In genomic region chr3:20590143-20590542, GRCm38 (mm10) we compare ENCODE assay signal across 9 mouse cellular contexts.
DNase-seq lines count a peak whose midpoint lies in the region; ATAC-seq lines count a peak whose summit lies in the region.
"Had no signal": no experiment of that assay in that cellular context is flagged by ENCODE, and none has a peak within 500 bp of the region (broad histone marks: within the 10 kb centered on the region; RNA-seq: fewer than 3 reads in every experiment).

No protein-coding gene starts in this region.

- ATAC-seq in hindbrain, embryonic 13.5 days (ENCODE audit: low FRiP score), result no peak
- 0 out of 2 replicates have a peak, but pooled peaks have one; percentile 49 for ATAC-seq in forebrain, embryonic 16.5 days

- no peak overlapping the region for H3K4me2 ChIP-seq in hindbrain, embryonic 13.5 days
- H3K4me2 ChIP-seq in forebrain, embryonic 16.5 days (ENCODE audit: low read length), result no peak overlapping the region
- H3K4me2 ChIP-seq: limb, embryonic 12.5 days had no signal

- no peaks in the 10 kb centered on the region for H3K4me1 ChIP-seq in hindbrain, embryonic 10.5 days (replicated peaks)
- no peaks in the 10 kb centered on the region for H3K4me1 ChIP-seq in hindbrain, embryonic 13.5 days (replicated peaks)
- H3K4me1 ChIP-seq in forebrain, embryonic 16.5 days (replicated peaks; ENCODE audit: control insufficient read depth, insufficient read depth, low read length), result no peaks in the 10 kb centered on the region
- H3K4me1 ChIP-seq: limb, embryonic 12.5 days had no signal

- H3K27ac ChIP-seq in hindbrain, embryonic 10.5 days, result no peak overlapping the region
- no peak overlapping the region for H3K27ac ChIP-seq in hindbrain, embryonic 13.5 days
- no peak overlapping the region for H3K27ac ChIP-seq in forebrain, embryonic 16.5 days (ENCODE audit: low read length)
- H3K27ac ChIP-seq: limb, embryonic 12.5 days had no signal

- H3K27me3 ChIP-seq in hindbrain, embryonic 10.5 days (ENCODE audit: insufficient read depth, poor library complexity, severe bottlenecking), result no peaks in the 10 kb centered on the region
- no peaks in the 10 kb centered on the region for H3K27me3 ChIP-seq in hindbrain, embryonic 13.5 days
- no peaks in the 10 kb centered on the region for H3K27me3 ChIP-seq in forebrain, embryonic 16.5 days (replicated peaks; ENCODE audit: control insufficient read depth, insufficient read depth, low read length)
- H3K27me3 ChIP-seq: limb, embryonic 12.5 days had no signal

- WGBS in hindbrain, embryonic 10.5 days, result 56% methylated on average over 2 of the region's 2 CpGs
- 46% methylated on average over 2 of the region's 2 CpGs for WGBS in hindbrain, embryonic 13.5 days
- whole genome bisulfite sequencing in forebrain, embryonic 16.5 days, result 42% methylated on average over 2 of the region's 2 CpGs

- peak; percentile 4 for DNase-seq in hindbrain, embryonic 10.5 days (ENCODE audit: low spot score)
- peak; percentile 3 to 7 for DNase-seq in B cell, adult 2 months
- DNase-seq in ZHBTc4 (ENCODE audit: low read depth, low spot score), result peak; percentile 30
- DNase-seq in layer of hippocampus, adult 9-11 months, result peak; percentile 7
- DNase-seq in retina, postnatal 7 days (ENCODE audit: low read depth, low spot score), result peak; percentile 31
- DNase-seq in T-cell, adult 2 months (ENCODE audit: low spot score), result no peak

- no peaks in the 10 kb centered on the region for H3K36me3 ChIP-seq in hindbrain, embryonic 10.5 days
- H3K36me3 ChIP-seq in hindbrain, embryonic 13.5 days, result no peaks in the 10 kb centered on the region
- no peaks in the 10 kb centered on the region for H3K36me3 ChIP-seq in forebrain, embryonic 16.5 days (ENCODE audit: control insufficient read depth, insufficient read depth)
- H3K36me3 ChIP-seq: limb, embryonic 12.5 days had no signal

- H3K4me3 ChIP-seq in hindbrain, embryonic 10.5 days, result no peak overlapping the region
- no peak overlapping the region for H3K4me3 ChIP-seq in hindbrain, embryonic 13.5 days
- H3K4me3 ChIP-seq in forebrain, embryonic 16.5 days (replicated peaks; ENCODE audit: low read length), result no peak overlapping the region
- H3K4me3 ChIP-seq: limb, embryonic 12.5 days had no signal

- H3K9ac ChIP-seq in hindbrain, embryonic 13.5 days, result no peak overlapping the region
- no peak overlapping the region for H3K9ac ChIP-seq in forebrain, embryonic 16.5 days (replicated peaks; ENCODE audit: low read depth, low read length)
- H3K9ac ChIP-seq: limb, embryonic 12.5 days had no signal

- no peaks in the 10 kb centered on the region for H3K9me3 ChIP-seq in hindbrain, embryonic 10.5 days
- H3K9me3 ChIP-seq in hindbrain, embryonic 13.5 days, result no peaks in the 10 kb centered on the region
- H3K9me3 ChIP-seq in forebrain, embryonic 16.5 days (ENCODE audit: control insufficient read depth, low read length), result no peaks in the 10 kb centered on the region
- H3K9me3 ChIP-seq: limb, embryonic 12.5 days had no signal
